ENCODE assay signal across 32 mouse cellular contexts in the genomic region with DNA sequence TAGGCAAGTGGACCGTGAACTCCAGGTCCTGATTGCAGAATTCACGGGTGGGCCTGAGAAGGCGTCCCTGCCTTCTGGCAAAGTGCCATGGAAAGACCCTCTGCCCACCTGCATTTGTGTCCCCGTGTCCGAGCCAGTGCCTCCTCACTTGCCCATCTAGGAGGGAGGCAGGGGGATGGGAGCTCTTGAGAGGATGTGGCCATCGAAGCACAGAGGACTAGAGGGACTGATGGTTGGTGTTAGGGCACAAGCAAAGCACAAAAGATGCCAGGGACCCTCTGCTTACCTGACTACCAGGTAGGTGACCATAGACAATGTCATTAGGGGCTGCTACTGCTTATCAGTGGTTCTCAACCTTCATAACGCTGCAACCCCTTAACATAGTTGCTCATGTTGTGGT. TPM values are rescaled to one million over a fixed set of nuclear protein-coding genes. Genes with fewer than 3 reads are reported as not detected.
A peak's percentile ranks its signal among the peaks of the same experiment; 100 is the strongest.
DNase-seq lines count a peak whose midpoint lies in the region; ATAC-seq and TF ChIP-seq lines count a peak whose summit lies in the region.
"Had no signal": no experiment of that assay in that cellular context is flagged by ENCODE, and none has a peak within 500 bp of the region (broad histone marks: within the 10 kb centered on the region; RNA-seq: fewer than 3 reads in every experiment).

No protein-coding gene starts in this region.

- no peak for ATAC-seq in kidney, embryonic 16.5 days (ENCODE audit: low FRiP score, low TSS enrichment)
- peak; percentile 53 for ATAC-seq in intestine, embryonic 15.5 days
- ATAC-seq in intestine, postnatal 0 days: peak; percentile 42
- no peak for ATAC-seq in cerebellum, adult (ENCODE audit: insufficient number of reproducible peaks, low FRiP score, low TSS enrichment)
- no peak for ATAC-seq in megakaryocyte-erythroid progenitor cell, adult 5-6 weeks (replicated peaks; ENCODE audit: low FRiP score, low TSS enrichment, poor library complexity, severe bottlenecking)
- ATAC-seq: activated CD4-positive, CD25-positive, alpha-beta regulatory T cell, adult 4 months; CD4-positive, CD25-positive, alpha-beta regulatory T cell, adult 4 months had no signal

- no peaks in the 10 kb centered on the region for H3K9me3 ChIP-seq in kidney, embryonic 16.5 days (ENCODE audit: low read length)
- no peaks in the 10 kb centered on the region for H3K9me3 ChIP-seq in intestine, embryonic 15.5 days
- H3K9me3 ChIP-seq in intestine, postnatal 0 days (ENCODE audit: control insufficient read depth): no peaks in the 10 kb centered on the region
- H3K9me3 ChIP-seq: embryonic facial prominence, embryonic 10.5 days; embryonic facial prominence, embryonic 13.5 days; forebrain, embryonic 12.5 days; forebrain, embryonic 15.5 days; hindbrain, embryonic 12.5 days; hindbrain, embryonic 15.5 days had no signal

- no peaks in the 10 kb centered on the region for H3K4me1 ChIP-seq in kidney, embryonic 16.5 days (ENCODE audit: insufficient read depth, low read length)
- no peaks in the 10 kb centered on the region for H3K4me1 ChIP-seq in intestine, embryonic 15.5 days (replicated peaks)
- H3K4me1 ChIP-seq in intestine, postnatal 0 days (replicated peaks; ENCODE audit: control insufficient read depth, insufficient read depth, low read length): no peaks in the 10 kb centered on the region
- H3K4me1 ChIP-seq: embryonic facial prominence, embryonic 10.5 days; embryonic facial prominence, embryonic 13.5 days; forebrain, embryonic 12.5 days; forebrain, embryonic 15.5 days; hindbrain, embryonic 12.5 days; hindbrain, embryonic 15.5 days had no signal

- no peak overlapping the region for H3K27ac ChIP-seq in kidney, embryonic 16.5 days (ENCODE audit: low read length)
- peak overlapping the region; percentile 14; the same call in 1 of the 2 replicates for H3K27ac ChIP-seq in intestine, embryonic 15.5 days
- H3K27ac ChIP-seq in intestine, postnatal 0 days (ENCODE audit: low read depth, low read length): peak overlapping the region; percentile 66
- H3K27ac ChIP-seq: embryonic facial prominence, embryonic 10.5 days; embryonic facial prominence, embryonic 13.5 days; forebrain, embryonic 12.5 days; forebrain, embryonic 15.5 days; hindbrain, embryonic 12.5 days; hindbrain, embryonic 15.5 days had no signal

- no peak overlapping the region for H3K4me2 ChIP-seq in kidney, embryonic 16.5 days (replicated peaks; ENCODE audit: low read depth, low read length)
- no peak overlapping the region for H3K4me2 ChIP-seq in intestine, embryonic 15.5 days (replicated peaks)
- no peak overlapping the region for H3K4me2 ChIP-seq in intestine, postnatal 0 days (replicated peaks; ENCODE audit: low read depth)
- H3K4me2 ChIP-seq: embryonic facial prominence, embryonic 13.5 days; forebrain, embryonic 12.5 days; forebrain, embryonic 15.5 days; heart, embryonic 11.5 days; hindbrain, embryonic 12.5 days; hindbrain, embryonic 15.5 days had no signal

- 83% methylated on average over 7 of the region's 7 CpGs for WGBS in kidney, embryonic 16.5 days
- WGBS in intestine, embryonic 15.5 days: 81% methylated on average over 7 of the region's 7 CpGs
- WGBS in intestine, postnatal 0 days: 73% methylated on average over 7 of the region's 7 CpGs

- no peaks in the 10 kb centered on the region for H3K36me3 ChIP-seq in kidney, embryonic 16.5 days (ENCODE audit: insufficient read depth, low read length)
- no peaks in the 10 kb centered on the region for H3K36me3 ChIP-seq in intestine, embryonic 15.5 days
- no peaks in the 10 kb centered on the region for H3K36me3 ChIP-seq in intestine, postnatal 0 days (ENCODE audit: control insufficient read depth, insufficient read depth)
- H3K36me3 ChIP-seq: embryonic facial prominence, embryonic 10.5 days; embryonic facial prominence, embryonic 13.5 days; forebrain, embryonic 12.5 days; forebrain, embryonic 15.5 days; hindbrain, embryonic 12.5 days; hindbrain, embryonic 15.5 days had no signal

- H3K4me3 ChIP-seq in kidney, embryonic 16.5 days (ENCODE audit: low read length): no peak overlapping the region
- H3K4me3 ChIP-seq in intestine, embryonic 15.5 days (replicated peaks): no peak overlapping the region
- no peak overlapping the region for H3K4me3 ChIP-seq in intestine, postnatal 0 days (ENCODE audit: low read depth, low read length)
- H3K4me3 ChIP-seq: embryonic facial prominence, embryonic 10.5 days; embryonic facial prominence, embryonic 13.5 days; erythroblast, embryonic 14.5 days; forebrain, embryonic 12.5 days; forebrain, embryonic 15.5 days; hindbrain, embryonic 12.5 days; hindbrain, embryonic 15.5 days had no signal

- H3K9ac ChIP-seq in kidney, embryonic 16.5 days (replicated peaks; ENCODE audit: low read length): no peak overlapping the region
- H3K9ac ChIP-seq in intestine, embryonic 15.5 days: no peak overlapping the region
- H3K9ac ChIP-seq in intestine, postnatal 0 days (ENCODE audit: low read depth, low read length): no peak overlapping the region
- H3K9ac ChIP-seq: embryonic facial prominence, embryonic 13.5 days; forebrain, embryonic 12.5 days; forebrain, embryonic 15.5 days; hindbrain, embryonic 12.5 days; hindbrain, embryonic 15.5 days had no signal

- DNase-seq in kidney, postnatal 10 days: peak; percentile 7
- DNase-seq: adrenal gland, adult 8-10 months; adrenal gland, postnatal 25 days; cerebellum, adult 18-20 months; cerebellum, adult 9-10 months; cerebellum, postnatal 36 days; embryo, embryonic 11 days; heart, adult 11 months had no signal

- no peak for TF ChIP-seq CTCF in intestine, postnatal 0 days (IDR thresholded peaks at IDR 0.05; ENCODE audit: low read depth)

- H3K27me3 ChIP-seq in kidney, embryonic 16.5 days (ENCODE audit: insufficient read depth, low read length): peaks cover 13% of the 10 kb centered on the region; the same call in 1 of the 2 replicates
- peaks cover 3% of the 10 kb centered on the region; the same call in 1 of the 2 replicates for H3K27me3 ChIP-seq in intestine, embryonic 15.5 days (replicated peaks)
- no peaks in the 10 kb centered on the region for H3K27me3 ChIP-seq in intestine, postnatal 0 days (replicated peaks; ENCODE audit: control insufficient read depth, insufficient read depth, low read length)
- H3K27me3 ChIP-seq: forebrain, embryonic 15.5 days; hindbrain, embryonic 15.5 days had no signal

RNA-seq across cellular contexts. Expression of a gene that starts 13.6 kb away (rescaled TPM):
- 131 and 161 TPM in 2 replicates for polyA plus RNA-seq in kidney, embryonic 16.5 days (2015; fragmentation: Nextera tagmentation; extraction: Ambion mirVana)
- polyA plus RNA-seq in intestine, embryonic 15.5 days (2015; fragmentation: Nextera tagmentation; extraction: Ambion mirVana): 9.5 and 10.7 TPM in 2 replicates
- polyA plus RNA-seq in intestine, postnatal 0 days (2015; fragmentation: Nextera tagmentation; extraction: Ambion mirVana): 3.4 and 3.8 TPM in 2 replicates
- total RNA-seq in megakaryocyte-erythroid progenitor cell, adult 5-6 weeks (2014; fragmentation: Nextera tagmentation): not detected in 2 replicates
- not detected in 2 replicates for total RNA-seq in megakaryocyte-erythroid progenitor cell, adult 5-6 weeks (2017)
- total RNA-seq: adrenal gland, adult 8-10 months; adrenal gland, postnatal 25 days; gastrocnemius, adult 8-10 months; gastrocnemius, postnatal 4 days; heart, adult 8-10 months; heart, postnatal 25 days; hematopoietic stem cell, adult 5-6 weeks had no signal
- polyA plus RNA-seq: activated CD4-positive, CD25-positive, alpha-beta regulatory T cell, adult 4 months; C2C12; CD4-positive, CD25-positive, alpha-beta regulatory T cell, adult 4 months; cortical plate, adult 2 months; erythroblast, embryonic 14.5 days; heart, embryonic 14.5 days; heart, postnatal 0 days had no signal

RNA-seq across cellular contexts. Expression of a gene that starts 25.9 kb away (rescaled TPM):
- polyA plus RNA-seq in kidney, embryonic 16.5 days (2015; fragmentation: Nextera tagmentation; extraction: Ambion mirVana): 27.8 and 31.8 TPM in 2 replicates
- polyA plus RNA-seq in intestine, embryonic 15.5 days (2015; fragmentation: Nextera tagmentation; extraction: Ambion mirVana): 23.0 and 25.6 TPM in 2 replicates
- polyA plus RNA-seq in intestine, postnatal 0 days (2015; fragmentation: Nextera tagmentation; extraction: Ambion mirVana): 7.3 and 7.8 TPM in 2 replicates
- total RNA-seq in megakaryocyte-erythroid progenitor cell, adult 5-6 weeks (2014; fragmentation: Nextera tagmentation): 14.0 and 21.3 TPM in 2 replicates
- total RNA-seq in megakaryocyte-erythroid progenitor cell, adult 5-6 weeks (2017): 11.4 and 19.9 TPM in 2 replicates

RNA-seq across cellular contexts. Expression of a gene that starts 36.9 kb away (rescaled TPM):
- 66.1 and 73.0 TPM in 2 replicates for polyA plus RNA-seq in kidney, embryonic 16.5 days (2015; fragmentation: Nextera tagmentation; extraction: Ambion mirVana)
- polyA plus RNA-seq in intestine, embryonic 15.5 days (2015; fragmentation: Nextera tagmentation; extraction: Ambion mirVana): 69.3 and 74.3 TPM in 2 replicates
- 515 and 570 TPM in 2 replicates for polyA plus RNA-seq in intestine, postnatal 0 days (2015; fragmentation: Nextera tagmentation; extraction: Ambion mirVana)
- not detected in 2 replicates for total RNA-seq in megakaryocyte-erythroid progenitor cell, adult 5-6 weeks (2014; fragmentation: Nextera tagmentation)
- not detected in 2 replicates for total RNA-seq in megakaryocyte-erythroid progenitor cell, adult 5-6 weeks (2017)
- total RNA-seq: hematopoietic stem cell, adult 5-6 weeks had no signal
- polyA plus RNA-seq: activated CD4-positive, CD25-positive, alpha-beta regulatory T cell, adult 4 months; CD4-positive, CD25-positive, alpha-beta regulatory T cell, adult 4 months; erythroblast, embryonic 14.5 days; heart, embryonic 11.5 days; heart, embryonic 14.5 days had no signal

Comparison
In these comparisons a context has a peak if more than half of its experiments do, and no peak if none do; other contexts are left out.
1. ATAC-seq: peak in intestine, embryonic 15.5 days (single experiment) and intestine, postnatal 0 days (single experiment); none in kidney, embryonic 16.5 days (single experiment), cerebellum, adult (single experiment) and megakaryocyte-erythroid progenitor cell, adult 5-6 weeks (single experiment).
2. RNA of a gene that starts 13.6 kb away (polyA plus RNA-seq): 131 to 161 TPM in kidney, embryonic 16.5 days; 9.5 to 10.7 TPM in intestine, embryonic 15.5 days and 3.4 to 3.8 TPM in intestine, postnatal 0 days; every median in the first group is over 10 times any median in the second.